Mouse (Mus musculus) cerebellum, postnatal 10 days (tissue): ENCODE measurements at regions not wholly inside any gene's neighbourhood (a gene's known extent, or its start where the extent isn't known, plus 50 kb on each side); places are given as distances from the start of the nearest gene placed in this dataset.
A peak's percentile ranks its signal among the peaks of the same experiment; 100 is the strongest.

Experiments
- DNase-seq, 2 experiments: peaks; one replicate each; pipeline ENCODE4 v3.0.0; 2021; ENCODE audit warnings: mixed read lengths in 2 of 2

DNA sequence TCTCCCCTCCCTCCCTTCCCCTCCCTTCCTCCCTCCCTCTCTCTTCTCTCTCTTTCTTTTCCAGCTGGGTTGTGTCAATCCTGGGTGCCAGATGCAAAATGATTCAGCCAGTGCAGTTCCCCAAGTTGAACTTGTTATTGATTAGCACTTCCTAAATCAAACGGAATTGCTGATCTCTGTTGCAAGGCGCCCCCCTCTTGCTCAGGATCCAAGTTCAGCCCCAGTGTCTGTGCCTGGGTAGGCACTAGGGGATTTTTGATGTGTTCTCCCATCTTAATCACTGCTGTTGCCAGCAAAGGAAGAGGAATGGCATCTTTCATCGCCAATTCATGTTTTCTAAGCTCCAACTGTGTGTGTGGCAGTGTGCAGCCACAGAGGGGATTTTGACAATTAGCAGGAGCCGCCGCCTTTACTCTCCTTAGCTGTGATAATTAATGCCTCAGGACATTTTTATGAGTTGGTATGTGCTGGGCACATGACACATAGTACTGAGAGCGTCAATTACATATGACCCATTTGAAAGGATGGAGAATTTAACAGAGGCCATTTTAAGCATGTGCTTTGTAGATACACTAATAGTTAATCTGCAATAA, 125.9 kb upstream of the Veph1 start:
- DNase-seq, result no peak

GRCm38 (mm10) chr3:66410706-66411277, 114.2 kb upstream of the Veph1 start:
- DNase-seq, result peak; percentile 63 to 68

DNA sequence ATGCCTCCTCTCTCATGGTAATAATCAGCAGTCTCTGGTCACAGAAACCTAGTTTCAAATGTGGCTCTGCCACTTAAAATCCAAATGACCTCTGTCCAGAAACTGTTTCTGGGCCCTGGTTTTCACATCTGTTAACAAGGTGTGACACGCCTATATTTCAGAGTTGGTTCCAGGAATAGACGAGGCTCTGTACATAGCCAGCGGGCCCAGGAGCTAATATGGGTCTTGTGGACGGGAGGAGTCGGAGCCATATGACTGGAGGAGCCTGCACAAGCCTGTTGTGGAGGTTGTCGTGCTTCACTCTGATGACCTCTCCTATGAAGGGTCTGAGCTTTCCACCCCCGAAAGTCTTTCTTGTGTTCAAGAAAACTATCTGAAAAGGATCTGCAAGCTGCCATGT, 112.2 kb upstream of the Veph1 start:
- no peak for DNase-seq

- peak; percentile 38 to 44 for DNase-seq
Observed at GRCm38 (mm10) chr3:66405645-66406044, 109.0 kb upstream of the Veph1 start.

GRCm38 (mm10) chr3:66403707-66404106, 107.1 kb upstream of the Veph1 start:
- DNase-seq, result no peak

- DNase-seq, result peak; percentile 47 to 61
Observed at GRCm38 (mm10) chr3:66400791-66401568, 104.3 kb upstream of the Veph1 start.

DNA sequence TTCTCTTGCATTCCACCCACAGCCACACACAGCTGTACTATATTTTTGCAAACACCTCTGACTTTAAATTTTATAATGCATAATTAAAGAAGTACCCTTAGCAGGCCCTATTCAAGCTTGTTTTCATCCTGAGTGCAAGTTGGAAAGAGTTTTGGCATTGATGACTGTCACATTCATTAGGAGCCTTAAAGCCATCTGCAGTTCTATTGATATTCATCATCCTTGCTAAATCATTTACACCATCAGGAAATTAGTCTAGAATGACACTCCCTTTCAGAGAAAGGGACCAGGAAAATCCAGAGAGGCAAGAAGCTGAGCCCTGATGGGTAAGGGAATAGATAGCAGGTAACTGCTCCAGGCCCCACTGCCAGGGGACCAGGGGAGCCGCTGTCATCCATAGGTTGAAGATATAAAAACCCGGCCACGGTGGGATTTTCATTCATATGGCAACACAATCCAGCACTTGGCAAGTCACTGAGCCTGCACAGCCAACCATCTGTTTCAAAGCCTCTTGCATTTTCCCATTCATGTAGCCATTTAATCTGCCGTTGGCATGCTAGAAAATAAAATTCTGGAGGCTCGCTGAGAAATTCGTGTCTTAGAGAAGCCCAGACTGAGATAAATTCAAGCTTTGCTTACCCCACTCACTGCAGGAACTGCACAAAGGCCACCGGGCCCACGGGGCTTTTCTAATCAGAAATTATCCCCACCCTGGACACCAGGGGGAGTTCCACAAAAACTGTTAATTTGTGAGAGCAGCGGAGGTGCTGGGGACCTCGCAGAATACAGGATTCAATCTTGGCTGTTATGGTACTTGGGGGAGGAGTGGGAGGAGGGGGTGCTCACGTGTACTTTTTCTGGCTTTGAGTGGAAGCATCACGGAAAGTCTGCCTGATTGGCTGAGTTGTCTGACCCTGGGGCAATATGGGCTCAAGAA, 101.8 kb upstream of the Veph1 start:
- peak; percentile 83 to 85 for DNase-seq

DNA sequence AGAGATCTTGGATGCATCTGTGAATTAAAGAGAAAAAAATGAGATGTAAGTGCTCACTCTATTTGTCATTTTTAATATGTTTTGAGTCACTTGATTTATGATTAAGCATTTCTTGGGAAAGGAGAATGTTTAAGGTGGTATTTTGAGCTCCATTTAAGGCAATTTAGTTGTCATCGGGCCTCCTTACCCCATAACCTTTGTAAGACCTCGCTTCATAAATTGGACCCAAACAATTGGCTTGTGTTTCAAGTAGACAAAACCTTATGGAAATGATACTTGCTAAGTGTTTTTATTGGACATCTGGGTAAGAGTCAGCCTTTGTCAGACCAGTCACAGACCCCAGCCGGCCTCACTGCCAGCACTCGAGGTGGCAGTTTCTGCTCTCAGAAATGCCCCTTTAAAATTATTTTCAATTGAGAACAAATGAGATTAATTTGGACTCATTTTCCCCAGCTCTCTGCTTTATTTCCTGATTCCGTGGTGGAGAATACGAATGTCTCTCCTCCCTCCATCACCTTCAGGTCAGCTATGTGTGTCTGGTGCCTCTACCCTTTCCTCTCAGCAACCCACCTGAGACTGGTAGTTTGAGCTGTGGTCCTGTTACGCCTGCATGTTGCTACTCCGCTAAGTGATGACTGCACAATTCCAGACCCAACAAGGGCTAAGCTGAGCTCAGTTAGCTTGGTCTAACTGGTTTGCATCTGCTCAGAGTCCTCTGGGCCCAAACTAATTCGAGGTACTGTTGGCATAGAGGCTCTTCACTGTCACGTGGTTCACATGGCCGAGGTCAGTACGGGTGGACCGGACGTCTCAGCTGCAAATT, 78.7 kb upstream of the Veph1 start:
- DNase-seq, result no peak

DNA sequence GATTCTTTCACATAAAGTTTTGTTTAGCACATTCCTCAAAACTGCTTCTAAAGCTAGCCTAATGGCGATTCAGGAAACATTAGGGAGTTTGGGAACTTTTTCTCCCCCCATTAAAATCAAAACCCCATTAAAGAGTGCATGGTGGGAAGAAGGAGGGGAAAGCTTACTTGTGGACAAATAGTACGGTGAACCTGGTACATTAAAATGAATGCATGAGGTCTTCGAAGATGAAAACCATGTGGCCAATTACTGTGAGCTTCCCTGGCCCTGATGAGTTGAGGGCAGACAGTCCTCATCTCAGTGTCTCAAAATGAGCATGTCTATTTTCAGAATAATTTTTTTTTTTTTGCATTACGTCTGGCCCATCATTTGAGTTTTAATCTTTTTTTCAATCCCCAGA, 78.0 kb upstream of the Veph1 start:
- no peak for DNase-seq

GRCm38 (mm10) chr3:66373807-66374575, 77.4 kb upstream of the Veph1 start:
- DNase-seq, result no peak
